ENCODE assay signal across 30 mouse cellular contexts in the genomic region with DNA sequence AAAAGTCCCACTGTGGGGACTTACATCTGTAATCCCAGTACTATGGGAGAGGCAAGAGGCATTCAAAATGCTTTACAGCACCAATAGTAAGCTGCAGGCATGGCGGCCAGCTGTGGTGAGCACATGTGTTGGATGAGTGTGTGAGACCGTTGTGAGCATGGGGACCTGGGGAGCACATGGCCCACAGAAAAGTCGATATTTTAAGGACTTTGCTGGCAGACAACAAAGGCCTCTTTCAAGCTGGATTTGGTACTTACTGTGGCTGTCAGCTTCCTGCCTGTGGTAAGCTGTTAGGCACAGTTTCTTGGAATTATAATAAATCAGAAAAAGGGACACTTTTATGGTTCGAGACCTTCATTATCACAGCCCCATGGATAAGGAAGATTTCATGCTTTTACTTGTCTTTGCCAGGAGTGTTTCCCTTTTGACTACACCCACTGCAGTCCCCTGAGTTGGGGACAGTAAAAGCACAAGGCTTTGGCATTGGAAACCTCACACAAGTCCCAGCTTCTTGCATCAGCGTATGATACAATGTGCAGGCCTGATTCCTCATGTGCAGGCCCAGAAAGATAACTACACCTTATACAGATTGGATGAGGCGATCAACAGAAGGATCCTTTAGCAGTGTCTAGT. TPM values are rescaled to one million over a fixed set of nuclear protein-coding genes. Genes with fewer than 3 reads are reported as not detected.
DNase-seq lines count a peak whose midpoint lies in the region; ATAC-seq lines count a peak whose summit lies in the region.
"Had no signal": no experiment of that assay in that cellular context is flagged by ENCODE, and none has a peak within 500 bp of the region (broad histone marks: within the 10 kb centered on the region; RNA-seq: fewer than 3 reads in every experiment).

No protein-coding gene starts in this region.

- no peaks in the 10 kb centered on the region for H3K27me3 ChIP-seq in limb, embryonic 11.5 days (ENCODE audit: control insufficient read depth, insufficient read depth, low read length)
- no peaks in the 10 kb centered on the region for H3K27me3 ChIP-seq in limb, embryonic 10.5 days (ENCODE audit: low read depth, poor library complexity, severe bottlenecking)
- H3K27me3 ChIP-seq in limb, embryonic 13.5 days = no peaks in the 10 kb centered on the region
- H3K27me3 ChIP-seq: CH12.LX; forebrain, embryonic 15.5 days; intestine, embryonic 15.5 days had no signal

- peak; percentile 16 for DNase-seq in embryo, embryonic 10.5 days (ENCODE audit: low spot score)
- no peak for DNase-seq in embryo, embryonic 10 days (ENCODE audit: low spot score)
- peak; percentile 37 for DNase-seq in limb, embryonic 11.5 days (ENCODE audit: low spot score)
- no peak for DNase-seq in limb, embryonic 10.5 days (ENCODE audit: low spot score)
- no peak for DNase-seq in cerebellum, postnatal 25 days
- DNase-seq: adrenal gland, adult 8-10 months; cerebellum, adult 2 months; cerebellum, postnatal 14 days; gastrocnemius, postnatal 10 days; heart, postnatal 14 days; kidney, adult 8-10 months; kidney, postnatal 4 days; liver; lung, adult 2 months; lung, postnatal 10 days; spleen, adult 18-20 months; thymus, postnatal 14 days had no signal

- WGBS in limb, embryonic 11.5 days = 82% methylated on average over 6 of the region's 6 CpGs
- WGBS in limb, embryonic 10.5 days = 87% methylated on average over 6 of the region's 6 CpGs
- WGBS in limb, embryonic 13.5 days = 68% methylated on average over 6 of the region's 6 CpGs

- H3K9ac ChIP-seq in limb, embryonic 11.5 days (ENCODE audit: low read length) = no peak overlapping the region
- no peak overlapping the region for H3K9ac ChIP-seq in limb, embryonic 13.5 days
- H3K9ac ChIP-seq: forebrain, embryonic 15.5 days; intestine, embryonic 15.5 days; liver, embryonic 14.5 days had no signal

- no peak overlapping the region for H3K27ac ChIP-seq in limb, embryonic 11.5 days (replicated peaks; ENCODE audit: low read depth, low read length)
- no peak overlapping the region; the same call in 1 of the 2 replicates for H3K27ac ChIP-seq in limb, embryonic 10.5 days
- 0 out of 2 replicates have a peak overlapping the region, but pooled peaks have one; percentile 15 for H3K27ac ChIP-seq in limb, embryonic 13.5 days
- H3K27ac ChIP-seq: forebrain, embryonic 10.5 days; forebrain, embryonic 15.5 days; intestine, embryonic 15.5 days; kidney, postnatal 0 days; liver, embryonic 14.5 days; macrophage; midbrain, embryonic 10.5 days had no signal

- H3K4me2 ChIP-seq in limb, embryonic 11.5 days (ENCODE audit: low read depth, severe bottlenecking) = no peak overlapping the region
- no peak overlapping the region for H3K4me2 ChIP-seq in limb, embryonic 13.5 days (replicated peaks)
- H3K4me2 ChIP-seq: forebrain, embryonic 15.5 days; intestine, embryonic 15.5 days had no signal

- no peak overlapping the region for H3K4me3 ChIP-seq in limb, embryonic 11.5 days (ENCODE audit: low read depth, low read length)
- H3K4me3 ChIP-seq in limb, embryonic 10.5 days = no peak overlapping the region
- H3K4me3 ChIP-seq in limb, embryonic 13.5 days = no peak overlapping the region
- H3K4me3 ChIP-seq: forebrain, embryonic 10.5 days; forebrain, embryonic 15.5 days; intestine, embryonic 15.5 days; midbrain, embryonic 10.5 days had no signal

- ATAC-seq in limb, embryonic 11.5 days (ENCODE audit: insufficient number of reproducible peaks, low FRiP score, low TSS enrichment, low read depth) = no peak
- ATAC-seq in limb, embryonic 13.5 days (ENCODE audit: low FRiP score, low read depth) = no peak
- no peak for ATAC-seq in megakaryocyte-erythroid progenitor cell, adult 5-6 weeks (replicated peaks; ENCODE audit: low FRiP score, low TSS enrichment, poor library complexity, severe bottlenecking)
- ATAC-seq: activated CD4-positive, CD25-positive, alpha-beta regulatory T cell, adult 4 months; forebrain, embryonic 15.5 days; hindbrain, embryonic 16.5 days; intestine, embryonic 15.5 days; midbrain, embryonic 16.5 days had no signal

- no peaks in the 10 kb centered on the region for H3K9me3 ChIP-seq in limb, embryonic 11.5 days (ENCODE audit: control insufficient read depth, low read length)
- H3K9me3 ChIP-seq in limb, embryonic 10.5 days (replicated peaks) = no peaks in the 10 kb centered on the region
- H3K9me3 ChIP-seq in limb, embryonic 13.5 days = no peaks in the 10 kb centered on the region
- H3K9me3 ChIP-seq: forebrain, embryonic 10.5 days; forebrain, embryonic 15.5 days; intestine, embryonic 15.5 days; midbrain, embryonic 10.5 days had no signal

- no peaks in the 10 kb centered on the region for H3K4me1 ChIP-seq in limb, embryonic 11.5 days (ENCODE audit: control insufficient read depth, insufficient read depth, low read length)
- H3K4me1 ChIP-seq in limb, embryonic 10.5 days = no peaks in the 10 kb centered on the region
- H3K4me1 ChIP-seq in limb, embryonic 13.5 days = no peaks in the 10 kb centered on the region
- H3K4me1 ChIP-seq: forebrain, embryonic 10.5 days; forebrain, embryonic 15.5 days; intestine, embryonic 15.5 days; midbrain, embryonic 10.5 days had no signal

- H3K36me3 ChIP-seq in limb, embryonic 11.5 days (ENCODE audit: control insufficient read depth, insufficient read depth, low read length) = peaks cover 22% of the 10 kb centered on the region
- peaks cover 93% of the 10 kb centered on the region for H3K36me3 ChIP-seq in limb, embryonic 10.5 days
- H3K36me3 ChIP-seq in limb, embryonic 13.5 days = peaks cover 73% of the 10 kb centered on the region

RNA-seq across cellular contexts. Expression of a gene that starts 24.5 kb away (rescaled TPM):
- polyA plus RNA-seq in limb, embryonic 11.5 days (2014; fragmentation: Nextera tagmentation; extraction: Ambion mirVana) = 12.7 and 13.0 TPM in 2 replicates
- polyA plus RNA-seq in limb, embryonic 10.5 days (2016; fragmentation: Nextera tagmentation; extraction: Ambion mirVana) = 8.9 and 10.8 TPM in 2 replicates
- 8.7 and 9.7 TPM in 2 replicates for polyA plus RNA-seq in limb, embryonic 13.5 days (2015; fragmentation: Nextera tagmentation; extraction: Ambion mirVana)
- total RNA-seq in megakaryocyte-erythroid progenitor cell, adult 5-6 weeks (2014; fragmentation: Nextera tagmentation) = 12.3 and 15.2 TPM in 2 replicates
- 20.8 and 26.9 TPM in 2 replicates for total RNA-seq in megakaryocyte-erythroid progenitor cell, adult 5-6 weeks (2017)

RNA-seq across cellular contexts. Expression of a gene that starts 43.3 kb away (rescaled TPM):
- 18.4 and 20.9 TPM in 2 replicates for polyA plus RNA-seq in limb, embryonic 11.5 days (2014; fragmentation: Nextera tagmentation; extraction: Ambion mirVana)
- 25.2 and 26.7 TPM in 2 replicates for polyA plus RNA-seq in limb, embryonic 10.5 days (2016; fragmentation: Nextera tagmentation; extraction: Ambion mirVana)
- 19.9 and 24.2 TPM in 2 replicates for polyA plus RNA-seq in limb, embryonic 13.5 days (2015; fragmentation: Nextera tagmentation; extraction: Ambion mirVana)
- 32.4 and 38.6 TPM in 2 replicates for total RNA-seq in megakaryocyte-erythroid progenitor cell, adult 5-6 weeks (2014; fragmentation: Nextera tagmentation)
- total RNA-seq in megakaryocyte-erythroid progenitor cell, adult 5-6 weeks (2017) = 11.9 and 19.5 TPM in 2 replicates

Comparison
In these comparisons a context has a peak if more than half of its experiments do, and no peak if none do; other contexts are left out.
1. DNase-seq: peak in embryo, embryonic 10.5 days (single experiment) and limb, embryonic 11.5 days (single experiment); none in embryo, embryonic 10 days (single experiment), limb, embryonic 10.5 days (single experiment) and cerebellum, postnatal 25 days (0 of 2).